Mouse (Mus musculus): ENCODE data around the gene Gm11757.
"Not testable (repeated sequence)": the region's sequence is repeated elsewhere in the genome, so short reads cannot be mapped to it uniquely, and the experiment has no call there.

The Gm11757 gene

GRCm38 (mm10) chr4:73891012-73891411 is at the start of gene Gm11757:
TSS of gene Gm11757 (minus strand) at chr4:73891112.
- DNase-seq (ENCODE audit: low read depth, low spot score), result not testable (repeated sequence)

GRCm38 (mm10) chr4:73920660-73921059 is 29.7 kb upstream of the Gm11757 start, which contains the start of gene Gm11756:
TSS of gene Gm11756 (minus strand) at chr4:73920760.
- not testable (repeated sequence) for DNase-seq (ENCODE audit: low read depth, low spot score)

GRCm38 (mm10) chr4:73905853-73906252 is 14.9 kb upstream of the Gm11757 start, which contains the start of gene Gm13871:
TSS of gene Gm13871 (minus strand) at chr4:73905953.
- DNase-seq (ENCODE audit: low read depth, low spot score), result not testable (repeated sequence)

GRCm38 (mm10) chr4:73876166-73876565 is 14.7 kb downstream of the Gm11757 start, which contains the start of gene Gm11758:
TSS of gene Gm11758 (minus strand) at chr4:73876266.
- not testable (repeated sequence) for DNase-seq (ENCODE audit: low read depth, low spot score)
